ENCODE assay signal across 30 mouse cellular contexts in the genomic region with DNA sequence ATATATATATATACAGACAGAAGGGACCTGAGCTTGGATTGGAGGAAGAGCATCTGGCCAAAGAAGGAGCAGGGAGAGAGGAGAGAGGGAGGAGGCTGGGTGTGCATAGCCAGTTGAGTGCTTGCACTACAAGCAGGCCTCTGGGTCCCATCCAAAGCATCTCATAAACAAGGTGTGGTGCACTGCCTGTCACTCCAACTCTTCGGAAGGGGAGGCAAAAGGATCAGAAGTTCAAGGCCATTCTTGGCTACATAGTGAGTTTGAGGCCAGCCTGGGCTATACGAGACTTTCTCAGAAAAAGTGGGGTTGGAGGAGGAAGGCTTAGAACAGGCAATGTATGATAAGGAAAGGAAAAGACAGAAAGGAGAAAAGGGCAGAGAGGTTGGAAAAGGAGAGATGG. TPM values are rescaled to one million over a fixed set of nuclear protein-coding genes. Genes with fewer than 3 reads are reported as not detected.
"Had no signal": no experiment of that assay in that cellular context is flagged by ENCODE, and none has a peak within 500 bp of the region (broad histone marks: within the 10 kb centered on the region; RNA-seq: fewer than 3 reads in every experiment).

No protein-coding gene starts in this region.

- H3K36me3 ChIP-seq: heart, embryonic 10.5 days; heart, embryonic 12.5 days; hindbrain, embryonic 10.5 days; hindbrain, embryonic 12.5 days; intestine, embryonic 15.5 days; limb, embryonic 10.5 days; limb, embryonic 12.5 days; liver, embryonic 13.5 days had no signal

- H3K27me3 ChIP-seq: heart, embryonic 12.5 days; hindbrain, embryonic 12.5 days; intestine, embryonic 15.5 days; limb, embryonic 12.5 days; liver, embryonic 13.5 days had no signal

- H3K9me3 ChIP-seq: heart, embryonic 10.5 days; heart, embryonic 12.5 days; hindbrain, embryonic 10.5 days; hindbrain, embryonic 12.5 days; intestine, embryonic 15.5 days; limb, embryonic 10.5 days; limb, embryonic 12.5 days; liver, embryonic 13.5 days had no signal

- H3K4me1 ChIP-seq: heart, embryonic 10.5 days; heart, embryonic 12.5 days; hindbrain, embryonic 12.5 days; intestine, embryonic 15.5 days; limb, embryonic 10.5 days; limb, embryonic 12.5 days; liver, embryonic 13.5 days had no signal

- H3K27ac ChIP-seq: gastrocnemius, adult 2 months; heart, adult 2 months; heart, embryonic 10.5 days; hindbrain, embryonic 10.5 days; hindbrain, embryonic 12.5 days; hindbrain, embryonic 14.5 days; intestine, embryonic 15.5 days; layer of hippocampus, adult 2 months; left cerebral cortex, adult 2 months; limb, embryonic 10.5 days; limb, embryonic 12.5 days; liver, embryonic 13.5 days had no signal

- H3K4me3 ChIP-seq: gastrocnemius, adult 2 months; heart, adult 2 months; heart, embryonic 10.5 days; heart, embryonic 12.5 days; hindbrain, embryonic 10.5 days; hindbrain, embryonic 12.5 days; intestine, embryonic 15.5 days; layer of hippocampus, adult 2 months; left cerebral cortex, adult 2 months; limb, embryonic 10.5 days; limb, embryonic 12.5 days; liver, embryonic 13.5 days had no signal

- DNase-seq: gastrocnemius, adult 2 months; gastrocnemius, postnatal 10 days; gastrocnemius, postnatal 25 days; heart, adult 2 months; heart, postnatal 10 days; heart, postnatal 4 days; kidney, adult 18-20 months; kidney, adult 8-10 months; kidney, postnatal 10 days; kidney, postnatal 25 days; kidney, postnatal 4 days; liver; liver, embryonic 13.5 days had no signal

- H3K4me2 ChIP-seq: heart, embryonic 12.5 days; hindbrain, embryonic 12.5 days; hindbrain, embryonic 14.5 days; intestine, embryonic 15.5 days; limb, embryonic 12.5 days; liver, embryonic 11.5 days; liver, embryonic 13.5 days had no signal

- H3K9ac ChIP-seq: heart, embryonic 12.5 days; hindbrain, embryonic 12.5 days; hindbrain, embryonic 14.5 days; intestine, embryonic 15.5 days; limb, embryonic 12.5 days; liver, embryonic 13.5 days had no signal

RNA-seq across cellular contexts. Expression of a gene that starts 31.9 kb away (rescaled TPM):
- total RNA-seq: layer of hippocampus, adult 2 months; layer of hippocampus, postnatal 10 days; layer of hippocampus, postnatal 25 days; left cerebral cortex, adult 2 months; left cerebral cortex, postnatal 14 days; left cerebral cortex, postnatal 36 days had no signal
- polyA plus RNA-seq: hindbrain, embryonic 10.5 days; hindbrain, embryonic 12.5 days; hindbrain, embryonic 14.5 days; hindbrain, embryonic 16.5 days; limb, embryonic 10.5 days; limb, embryonic 12.5 days had no signal

RNA-seq across cellular contexts. Expression of a gene that starts 45.6 kb away (rescaled TPM):
- total RNA-seq: layer of hippocampus, adult 2 months; layer of hippocampus, postnatal 10 days; layer of hippocampus, postnatal 25 days; left cerebral cortex, adult 2 months; left cerebral cortex, postnatal 14 days; left cerebral cortex, postnatal 36 days had no signal
- polyA plus RNA-seq: hindbrain, embryonic 12.5 days; hindbrain, embryonic 14.5 days; hindbrain, embryonic 16.5 days; inflammation-experienced regulatory T-cells, adult 6 months; limb, embryonic 10.5 days; limb, embryonic 12.5 days had no signal
